Mouse (Mus musculus): ENCODE measurements around the gene Slf2.

Gene Slf2

GRCm38 (mm10) chr19:44985159-44985988 is 54.4 kb downstream of the Slf2 start:
- no peak for DNase-seq

- DNase-seq = no peak
Observed at GRCm38 (mm10) chr19:44987004-44987403, 56.1 kb downstream of the Slf2 start.

GRCm38 (mm10) chr19:44987851-44988250 is 56.9 kb downstream of the Slf2 start:
- no peak for DNase-seq

GRCm38 (mm10) chr19:44988321-44988720 is 57.4 kb downstream of the Slf2 start:
- no peak for DNase-seq

- DNase-seq = peak; percentile 57
Observed at GRCm38 (mm10) chr19:44988831-44989566, 58.0 kb downstream of the Slf2 start, which contains the start of gene Sema4g. Gene Sema4g, plus strand, starts transcription at chr19:44989101.

- peak; percentile 54 for DNase-seq
Observed at GRCm38 (mm10) chr19:44989567-44990495, 58.9 kb downstream of the Slf2 start.

GRCm38 (mm10) chr19:44991031-44991430 is 60.1 kb downstream of the Slf2 start:
- DNase-seq = no peak

- peak; percentile 30 for DNase-seq
Observed at GRCm38 (mm10) chr19:44992246-44992645, 61.3 kb downstream of the Slf2 start.

- no peak for DNase-seq
Observed at GRCm38 (mm10) chr19:44992712-44993111, 61.8 kb downstream of the Slf2 start.

GRCm38 (mm10) chr19:44997786-44998185 is 66.8 kb downstream of the Slf2 start:
- peak; percentile 44 for DNase-seq

- DNase-seq = no peak
Observed at GRCm38 (mm10) chr19:44999647-45000046, 68.7 kb downstream of the Slf2 start.

GRCm38 (mm10) chr19:45002301-45002700 is 71.3 kb downstream of the Slf2 start:
- no peak for DNase-seq

- DNase-seq = no peak
Observed at GRCm38 (mm10) chr19:45003740-45004516, 73.0 kb downstream of the Slf2 start.

GRCm38 (mm10) chr19:45005444-45005843 is 74.5 kb downstream of the Slf2 start, which contains the start of gene Twnk:
Gene Twnk, plus strand, starts transcription at chr19:45005663.
- DNase-seq = peak; percentile 56

- peak; percentile 96 for DNase-seq
Observed at GRCm38 (mm10) chr19:45005957-45006712, 75.2 kb downstream of the Slf2 start, which contains the start of gene Mrpl43. Gene Mrpl43, minus strand, starts transcription at chr19:45006442.

GRCm38 (mm10) chr19:45007021-45007420 is 76.1 kb downstream of the Slf2 start:
- DNase-seq = peak; percentile 64

GRCm38 (mm10) chr19:45007425-45008191 is 76.7 kb downstream of the Slf2 start:
- peak; percentile 67 for DNase-seq

GRCm38 (mm10) chr19:45010646-45011045 is 79.7 kb downstream of the Slf2 start:
- no peak for DNase-seq

- DNase-seq = no peak
Observed at GRCm38 (mm10) chr19:45012219-45012618, 81.3 kb downstream of the Slf2 start.

GRCm38 (mm10) chr19:45012636-45013035 is 81.7 kb downstream of the Slf2 start:
- DNase-seq = no peak
